Mouse (Mus musculus): ENCODE measurements at regions not wholly inside any gene's neighbourhood (a gene's known extent, or its start where the extent isn't known, plus 50 kb on each side); places are given as distances from the start of the nearest gene placed in this dataset.

- TF ChIP-seq CTCF (IDR thresholded peaks at IDR 0.05; ENCODE audit: borderline replicate concordance, insufficient read depth, low read depth, low read length): no peak
- TF ChIP-seq POLR2A (IDR thresholded peaks at IDR 0.05; ENCODE audit: borderline replicate concordance, insufficient read depth, low read length): no peak
Measured at GRCm38 (mm10) chr12:52431933-52432332, 71.8 kb upstream of the Arhgap5 start.

All from cerebellum, adult 2 months (tissue).